Mouse (Mus musculus): ENCODE data around the gene Piezo1.

The Piezo1 gene

DNA sequence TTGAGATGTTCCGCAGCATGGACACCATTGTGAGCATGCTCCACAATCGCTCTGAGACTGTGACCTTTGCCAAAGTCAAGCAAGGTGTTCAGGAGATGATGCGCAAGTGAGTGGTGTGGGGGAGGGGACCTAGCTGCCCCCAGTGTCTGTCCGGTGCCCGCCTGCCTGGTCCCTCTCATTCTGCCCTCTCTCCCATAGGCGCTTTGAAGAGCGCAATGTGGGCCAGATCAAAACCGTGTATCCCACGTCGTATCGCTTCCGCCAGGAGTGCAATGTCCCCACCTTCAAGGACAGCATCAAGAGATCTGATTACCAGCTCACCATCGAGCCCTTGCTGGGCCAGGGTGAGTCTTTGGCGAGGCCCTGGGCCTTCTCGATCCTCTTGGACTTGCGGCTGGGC, 18.9 kb upstream of the Piezo1 start:
- DNase-seq = no peak

- DNase-seq = no peak
Measured at GRCm38 (mm10) chr8:122569329-122569728, 18.2 kb upstream of the Piezo1 start.

- no peak for DNase-seq
Measured at GRCm38 (mm10) chr8:122568881-122569309, 17.8 kb upstream of the Piezo1 start.

DNA sequence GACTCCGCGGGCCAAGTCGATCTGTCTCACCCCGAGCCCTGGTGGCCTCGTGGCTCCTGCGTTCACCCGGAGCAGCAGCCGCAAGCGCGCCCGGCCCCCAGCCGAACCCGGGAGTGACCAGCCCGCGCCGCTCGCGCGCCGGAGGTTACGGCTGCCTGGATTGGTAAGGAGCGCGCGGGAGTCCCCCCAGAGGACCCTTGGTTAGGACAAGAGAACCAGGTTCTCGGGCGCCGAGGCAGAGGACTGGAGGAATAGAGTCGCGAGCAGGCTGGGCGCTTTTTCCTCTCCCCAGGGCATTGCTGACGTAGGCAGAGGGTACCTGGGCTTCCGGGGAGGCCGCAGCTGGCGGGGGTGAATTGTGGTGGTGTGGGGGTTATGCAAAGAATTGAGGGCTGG, 17.0 kb upstream of the Piezo1 start:
- DNase-seq = no peak

- DNase-seq = peak; percentile 97
Measured at GRCm38 (mm10) chr8:122567361-122568108, 16.4 kb upstream of the Piezo1 start, which contains the start of gene Cdt1. Gene Cdt1, plus strand, starts transcription at chr8:122568015.

GRCm38 (mm10) chr8:122566766-122567165, 15.6 kb upstream of the Piezo1 start:
- DNase-seq = peak; percentile 30

DNA sequence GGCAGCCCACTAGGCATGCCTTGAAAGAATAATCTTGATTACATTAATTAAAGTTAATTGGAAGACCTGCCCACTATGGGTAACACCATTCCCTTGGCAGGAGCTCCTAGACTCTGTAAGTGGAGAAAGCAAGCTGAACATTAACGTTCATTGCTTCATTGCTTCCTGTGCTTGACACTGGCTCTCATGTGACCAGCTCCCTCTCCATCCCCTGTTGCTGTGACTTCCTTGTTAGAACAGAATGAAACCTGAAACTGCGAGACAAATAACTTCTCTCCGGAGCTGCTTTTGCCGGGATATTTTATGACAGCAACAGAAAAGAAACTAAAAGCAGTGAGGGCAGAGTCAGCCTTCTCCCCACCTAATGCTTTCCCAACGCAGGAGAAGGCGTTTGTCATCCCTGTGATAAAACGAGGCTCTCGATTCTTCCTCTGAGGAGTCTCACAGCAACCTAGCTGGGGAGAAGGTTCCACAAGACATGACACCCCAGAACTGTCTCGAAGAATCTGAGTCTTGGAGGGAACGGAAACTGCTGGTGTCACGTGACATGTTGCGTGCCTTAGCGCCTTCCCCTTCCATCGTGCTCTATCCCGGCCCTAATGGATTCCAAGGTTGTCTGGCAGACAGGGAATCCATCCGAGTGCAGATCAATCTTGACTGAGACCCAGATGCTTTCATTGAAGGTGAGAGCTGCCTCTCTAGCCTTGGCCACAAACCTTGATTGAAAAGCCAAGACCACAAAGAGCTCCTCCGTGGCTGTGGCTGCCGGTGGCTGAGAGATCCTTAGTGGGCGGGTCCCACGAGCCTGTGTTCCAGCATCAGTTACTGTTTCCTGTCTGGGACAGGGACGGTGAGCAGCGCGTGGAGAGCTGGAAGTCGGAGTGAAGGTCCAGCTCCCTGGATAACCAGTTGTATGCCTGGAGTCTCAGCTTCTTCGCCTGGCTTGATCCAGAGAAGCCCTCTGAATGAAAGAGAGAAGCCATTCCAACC, 13.5 kb upstream of the Piezo1 start:
- DNase-seq = no peak

DNA sequence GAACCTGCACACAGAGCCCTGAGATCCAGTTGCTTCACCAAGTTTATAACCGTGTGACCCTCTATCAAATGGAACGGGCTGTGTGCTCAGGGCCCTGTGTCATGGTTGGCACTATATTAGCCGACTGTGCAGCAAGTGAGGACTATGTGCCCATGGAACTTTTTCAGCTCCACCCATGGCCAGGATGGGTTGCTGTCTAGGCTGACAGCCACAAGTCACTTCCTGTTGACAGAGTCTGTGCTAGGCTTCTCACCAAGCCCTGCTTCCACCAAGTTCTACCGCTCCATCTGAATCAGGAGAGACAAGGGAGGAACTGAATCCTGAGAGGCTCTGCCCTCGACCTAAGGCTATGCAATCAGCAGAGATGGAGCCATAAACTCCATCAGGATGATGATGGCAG, 10.1 kb upstream of the Piezo1 start:
- no peak for DNase-seq

DNA sequence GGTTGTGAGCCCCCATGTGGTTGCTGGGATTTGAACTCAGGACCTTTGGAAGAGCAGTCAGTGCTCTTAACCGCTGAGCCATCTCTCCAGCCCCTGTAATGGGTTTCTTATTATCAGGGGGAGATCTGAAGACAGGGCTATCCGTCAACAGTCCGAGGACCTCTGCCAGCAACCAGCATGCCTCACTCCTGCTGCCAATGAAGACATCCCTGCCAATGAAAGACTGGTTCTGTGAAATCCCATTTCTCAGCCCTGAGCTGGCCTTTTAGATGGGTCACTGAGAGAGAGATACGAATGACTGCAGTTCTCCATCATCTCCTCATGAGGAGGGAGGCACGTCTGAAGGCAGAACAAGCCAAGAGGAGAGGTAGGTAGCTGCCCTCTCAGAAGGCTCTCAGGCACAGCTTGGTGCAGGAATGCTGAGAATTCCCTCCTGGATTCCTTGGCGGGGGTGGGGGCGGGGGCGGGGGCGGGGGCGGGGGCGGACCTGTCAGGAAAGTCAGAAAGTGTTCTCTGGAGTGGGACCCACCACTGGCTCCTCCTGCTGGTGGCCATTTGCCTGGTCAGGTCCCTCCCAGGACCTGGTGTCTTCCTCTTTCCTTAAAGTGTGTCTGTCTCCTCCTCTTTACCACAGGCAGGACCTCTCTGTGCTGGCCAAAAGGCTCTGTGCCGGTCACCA, 7.7 kb upstream of the Piezo1 start:
- DNase-seq = peak; percentile 59

- no peak for DNase-seq
Measured at GRCm38 (mm10) chr8:122557248-122558038, 6.3 kb upstream of the Piezo1 start.

GRCm38 (mm10) chr8:122556030-122557009, 5.2 kb upstream of the Piezo1 start:
- DNase-seq = peak; percentile 90

DNA sequence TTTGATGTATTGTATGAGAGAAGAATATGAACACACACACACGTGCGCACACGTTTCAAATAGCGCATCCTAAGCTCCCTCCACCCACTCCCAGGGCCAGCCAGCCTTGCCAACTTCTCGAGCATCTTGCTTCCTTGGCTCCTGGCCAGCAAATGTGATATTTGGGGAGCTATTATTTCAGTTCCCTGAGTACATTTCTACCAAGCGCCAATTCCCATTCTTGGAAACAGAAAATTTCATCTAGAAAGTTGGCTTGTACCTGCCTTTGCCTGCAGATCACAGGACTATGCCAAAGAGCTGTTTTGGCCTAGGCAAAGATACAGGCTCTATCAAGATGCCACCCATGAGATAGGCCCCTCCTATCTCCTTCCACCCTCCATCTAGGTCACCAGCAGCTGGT, 3.7 kb upstream of the Piezo1 start:
- DNase-seq = no peak

DNA sequence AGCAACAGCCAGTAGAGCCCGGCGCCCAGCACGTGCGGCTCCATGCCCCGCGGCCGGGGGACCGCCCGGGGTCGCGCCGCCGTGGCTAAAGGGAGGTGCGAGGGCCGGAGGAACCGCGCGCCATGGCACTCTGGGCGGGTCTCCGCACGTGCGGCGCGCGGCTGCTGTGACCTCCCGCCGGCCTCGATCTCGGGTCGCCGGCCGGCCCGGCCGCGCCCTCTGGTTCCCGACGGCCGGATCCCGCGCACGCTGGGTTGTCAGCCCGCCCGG, 199 bp downstream of the Piezo1 start:
- no peak for DNase-seq

GRCm38 (mm10) chr8:122550234-122550994, 715 bp downstream of the Piezo1 start:
- DNase-seq = peak; percentile 73

DNA sequence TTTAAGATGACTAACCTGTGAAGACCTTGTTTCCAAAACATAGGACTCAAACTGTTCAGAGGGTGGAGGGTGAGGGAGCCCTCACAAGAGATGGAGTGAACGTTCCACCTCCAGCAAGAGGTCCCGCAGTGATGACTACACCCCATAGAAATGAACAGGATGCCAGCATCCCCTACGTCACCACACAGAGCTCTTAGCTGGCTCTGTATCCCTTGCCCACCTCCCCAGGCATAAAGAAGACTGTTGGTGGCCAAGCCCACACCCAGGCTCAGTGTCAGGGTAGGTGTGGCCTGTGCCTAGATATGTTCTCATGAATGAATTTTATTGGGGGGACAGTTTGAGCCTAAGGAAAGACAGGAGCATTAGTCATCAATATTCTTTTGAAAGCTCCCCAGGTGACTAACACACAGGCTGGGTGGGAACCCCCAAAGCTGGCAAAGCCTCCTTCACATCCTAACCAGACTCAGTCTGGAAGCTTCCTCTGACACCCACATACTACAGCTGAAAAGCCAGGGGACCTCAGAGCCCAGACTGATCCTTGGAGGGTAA, 2.2 kb downstream of the Piezo1 start:
- no peak for DNase-seq

DNA sequence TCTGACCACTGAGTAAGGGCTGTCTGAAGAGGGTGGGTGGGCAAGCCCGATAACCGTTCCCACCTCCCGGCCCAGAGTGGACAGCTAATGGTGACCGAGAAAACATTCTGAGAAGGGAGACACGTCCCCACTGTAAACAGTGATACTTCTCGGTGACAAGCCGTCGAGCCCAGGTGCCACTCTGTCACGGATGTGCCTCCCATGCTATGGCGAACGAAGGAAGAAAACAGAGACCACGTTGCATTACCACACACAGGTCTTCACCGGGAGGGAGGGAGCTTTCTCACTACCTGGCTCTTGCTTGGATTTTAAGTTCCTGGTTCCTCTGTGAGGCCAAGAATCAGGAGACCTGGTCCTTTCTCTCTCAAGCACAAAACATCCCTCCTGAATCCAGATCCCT, 2.8 kb downstream of the Piezo1 start:
- DNase-seq = no peak

DNA sequence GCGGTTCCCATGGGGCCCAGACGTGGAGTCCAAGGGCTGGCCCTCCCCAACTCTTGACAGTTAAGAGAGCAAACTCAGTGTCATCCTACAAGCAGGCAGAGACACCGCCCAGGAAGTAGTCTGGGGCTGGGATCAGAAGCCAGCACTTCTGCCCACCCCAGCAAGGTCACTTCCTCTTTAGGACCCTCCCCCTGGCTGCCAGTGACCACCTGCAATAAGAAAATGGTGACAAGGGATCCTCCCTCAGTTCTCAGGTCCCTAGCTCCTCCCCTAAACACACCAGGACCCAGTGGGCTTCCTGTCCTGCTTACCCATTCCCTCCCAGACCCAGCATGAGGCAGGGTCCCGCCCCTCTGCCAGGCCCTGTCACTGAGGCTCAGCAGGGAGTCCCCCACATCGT, 3.3 kb downstream of the Piezo1 start:
- peak; percentile 72 for DNase-seq

- DNase-seq = peak; percentile 79
Measured at GRCm38 (mm10) chr8:122546811-122547453, 4.2 kb downstream of the Piezo1 start.

- no peak for DNase-seq
Measured at GRCm38 (mm10) chr8:122546066-122546755, 4.9 kb downstream of the Piezo1 start.
